Mouse (Mus musculus): ENCODE results near the gene Pdcd4.

DNA sequence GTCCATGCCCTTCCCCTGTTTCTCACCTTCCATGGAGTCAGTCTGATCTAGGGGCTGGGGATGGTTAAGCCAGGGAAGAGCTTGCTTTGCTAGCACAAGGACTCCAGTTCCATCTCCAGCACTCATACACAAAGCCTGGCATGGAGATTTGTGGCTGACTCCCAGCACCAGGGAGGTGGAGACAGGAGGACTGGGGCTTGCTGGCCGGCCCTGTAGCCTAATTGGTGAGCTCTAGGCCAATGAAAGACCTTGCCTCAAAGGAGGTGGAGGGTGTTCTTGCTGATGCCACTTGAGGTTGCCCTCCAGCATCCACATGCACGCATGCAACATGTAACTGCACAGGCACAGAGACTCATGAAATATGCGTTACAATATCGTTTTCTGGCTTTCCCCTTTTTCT lies 6.5 kb downstream of the Pdcd4 start:
- TF ChIP-seq CTCF (IDR thresholded peaks at IDR 0.05; ENCODE audit: extremely low read depth, insufficient read depth, insufficient read length, insufficient replicate concordance) (no peak), POLR2A (IDR thresholded peaks at IDR 0.05; ENCODE audit: low read depth, low read length) (no peak)
